Mouse (Mus musculus) duodenum, adult 2 months (tissue): Measurements from ENCODE around the gene Dbndd2. TPM values are rescaled to one million over a fixed set of nuclear protein-coding genes. Genes with fewer than 3 reads are reported as not detected.

Experiments
- polyA plus RNA-seq: library from polyadenylated mRNA; depleted of rRNA; stranded (reverse); fragments of >200 nt; gene quantifications from 2 replicates; pipeline ENCODE4 v1.2.3, GENCODE M21; 2012; ENCODE audit warnings: low replicate concordance; rRNA removed

The Dbndd2 gene
- 59.4 and 113 TPM in 2 replicates for polyA plus RNA-seq

DNA sequence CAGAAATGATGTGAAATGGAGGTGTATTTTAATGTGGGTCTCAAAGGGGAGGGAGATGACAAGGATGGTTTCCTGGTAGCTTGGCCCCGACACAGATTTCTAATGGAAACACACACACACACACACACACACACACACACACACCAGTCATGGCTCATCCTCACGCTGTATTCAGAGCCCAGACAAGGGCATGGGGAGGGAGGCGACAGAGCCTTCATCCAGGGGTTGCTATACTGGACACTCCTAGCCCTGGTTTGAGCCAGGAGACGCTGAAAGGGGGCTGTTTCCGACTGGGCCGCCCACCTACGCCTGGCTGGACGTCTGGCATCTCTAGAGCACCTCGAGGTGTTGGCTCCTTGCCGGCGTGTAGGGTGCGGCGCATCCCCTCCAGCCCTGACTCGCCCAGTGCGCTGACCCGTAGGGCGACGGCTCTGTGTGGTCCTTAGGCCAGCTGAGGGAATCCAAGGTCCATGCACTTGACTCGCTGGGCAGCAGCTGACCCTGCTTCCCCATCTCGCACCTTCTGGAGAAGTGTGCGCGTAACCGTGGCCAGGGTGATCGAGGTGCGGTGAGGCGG is at the start of gene Dbndd2:
Gene Dbndd2 (plus strand): TSS at position 426 of the 577 bp plus-strand sequence.

DNA sequence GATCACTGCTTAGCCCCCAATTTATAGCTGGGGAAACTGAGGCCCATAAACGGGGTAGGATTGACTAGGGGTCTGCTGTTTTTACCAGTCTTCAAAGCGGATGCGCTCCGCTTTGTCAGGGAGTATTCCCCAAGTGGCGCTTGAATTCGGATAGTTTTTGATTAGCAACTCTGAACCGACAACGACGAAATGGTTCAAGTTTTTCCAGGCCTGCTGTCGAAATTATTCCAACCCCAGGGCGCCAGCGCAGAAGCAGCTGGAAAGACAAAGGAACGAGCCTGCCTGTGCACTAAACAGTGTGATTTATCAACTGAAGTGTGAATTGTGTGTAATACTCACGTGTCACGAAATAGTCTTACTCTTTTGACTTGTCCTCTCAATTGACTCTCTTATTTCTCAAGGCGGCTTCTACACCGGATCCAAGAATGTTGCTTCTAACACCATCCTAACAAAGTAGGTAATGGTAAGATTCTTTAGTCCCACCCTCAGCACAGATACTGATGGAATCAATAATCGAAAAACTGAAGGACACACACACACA is 42.4 kb upstream of the Dbndd2 start, which contains the start of gene Sdc4:
Gene Sdc4 (minus strand): TSS at position 428 of the 541 bp plus-strand sequence.

DNA sequence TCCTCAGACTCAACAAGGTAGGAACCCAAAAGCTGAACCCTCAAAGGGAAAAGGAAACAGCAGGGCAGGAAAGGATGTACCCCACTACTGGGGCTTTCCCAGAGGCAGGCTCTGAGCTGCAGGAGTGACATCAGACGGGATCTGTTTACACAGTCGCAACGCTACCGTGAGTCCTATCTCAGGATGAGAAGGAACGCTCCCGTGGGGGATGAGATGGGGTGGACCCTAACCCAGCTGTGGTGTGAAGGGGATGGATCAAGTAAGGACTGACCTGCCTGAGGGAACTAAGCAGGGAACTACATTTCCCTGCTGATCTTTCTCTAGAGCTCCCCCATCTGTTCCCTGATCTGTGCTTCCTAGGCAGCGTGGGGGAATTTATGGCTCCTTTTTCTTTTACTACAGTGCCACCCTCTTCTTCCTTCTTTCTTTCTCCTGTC is 29.0 kb upstream of the Dbndd2 start, which contains the start of gene Sys1:
Gene Sys1 (plus strand): TSS at position 101 of the 437 bp plus-strand sequence.

DNA sequence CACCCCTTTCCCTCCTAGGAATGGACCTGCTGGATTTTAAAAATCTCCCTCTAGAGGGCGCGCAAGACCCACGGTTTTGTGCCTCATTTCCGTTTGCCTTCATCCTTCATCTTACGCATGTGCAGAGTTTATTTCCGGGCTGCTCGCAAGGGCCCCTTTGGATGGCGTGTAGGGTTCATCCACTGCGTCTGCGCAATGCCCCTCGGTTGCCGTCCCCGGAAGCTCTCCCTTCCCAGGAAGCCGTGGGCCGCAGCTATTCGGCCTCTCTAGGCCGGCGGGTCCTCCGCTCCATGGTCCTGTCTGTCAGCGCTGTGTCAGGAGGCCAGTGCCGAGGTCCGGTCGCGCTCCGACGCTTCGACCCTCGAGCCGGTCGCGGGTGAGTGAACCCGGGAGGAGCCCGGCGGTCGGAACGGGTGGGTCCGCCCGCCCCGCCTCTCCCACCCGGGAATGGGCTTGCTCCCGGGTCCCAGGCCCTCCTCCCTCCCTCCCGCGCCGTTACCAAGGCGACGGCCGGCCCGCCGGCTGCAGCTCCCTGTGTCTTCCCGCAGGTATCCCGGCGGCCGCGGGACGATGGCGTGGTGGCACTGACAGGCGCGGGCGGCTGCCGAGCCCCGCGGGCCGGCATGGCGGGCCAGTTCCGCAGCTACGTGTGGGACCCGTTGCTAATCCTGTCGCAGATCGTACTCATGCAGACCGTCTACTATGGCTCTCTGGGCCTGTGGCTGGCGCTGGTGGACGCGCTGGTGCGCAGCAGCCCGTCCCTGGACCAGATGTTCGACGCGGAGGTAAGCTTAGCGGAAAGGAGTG is 25.0 kb upstream of the Dbndd2 start, which contains the start of gene Gm20458:
Gene Gm20458 (plus strand): TSS at position 223 of the 807 bp plus-strand sequence.

DNA sequence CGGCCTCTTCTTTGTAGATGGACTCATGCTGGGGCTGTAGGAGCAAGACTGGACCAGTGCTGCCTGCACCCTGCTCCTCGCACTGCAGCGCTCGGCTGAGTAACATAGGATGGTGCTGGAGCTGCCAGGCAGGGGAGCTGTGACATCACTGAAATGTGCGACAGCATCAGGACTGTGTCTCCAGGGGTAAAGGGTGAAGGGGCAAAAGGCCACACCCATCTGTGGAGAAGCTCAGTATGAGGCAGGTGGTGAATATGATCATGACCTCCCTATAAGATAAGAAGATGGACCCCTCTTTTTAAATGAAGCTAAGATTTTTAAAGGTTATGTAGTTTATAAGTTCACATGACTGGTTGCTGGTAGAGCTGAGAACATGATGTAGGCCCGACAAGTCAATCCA is 12.3 kb upstream of the Dbndd2 start, which contains the start of gene Trp53tg5:
Gene Trp53tg5 (minus strand): TSS at position 101 of the 400 bp plus-strand sequence.

DNA sequence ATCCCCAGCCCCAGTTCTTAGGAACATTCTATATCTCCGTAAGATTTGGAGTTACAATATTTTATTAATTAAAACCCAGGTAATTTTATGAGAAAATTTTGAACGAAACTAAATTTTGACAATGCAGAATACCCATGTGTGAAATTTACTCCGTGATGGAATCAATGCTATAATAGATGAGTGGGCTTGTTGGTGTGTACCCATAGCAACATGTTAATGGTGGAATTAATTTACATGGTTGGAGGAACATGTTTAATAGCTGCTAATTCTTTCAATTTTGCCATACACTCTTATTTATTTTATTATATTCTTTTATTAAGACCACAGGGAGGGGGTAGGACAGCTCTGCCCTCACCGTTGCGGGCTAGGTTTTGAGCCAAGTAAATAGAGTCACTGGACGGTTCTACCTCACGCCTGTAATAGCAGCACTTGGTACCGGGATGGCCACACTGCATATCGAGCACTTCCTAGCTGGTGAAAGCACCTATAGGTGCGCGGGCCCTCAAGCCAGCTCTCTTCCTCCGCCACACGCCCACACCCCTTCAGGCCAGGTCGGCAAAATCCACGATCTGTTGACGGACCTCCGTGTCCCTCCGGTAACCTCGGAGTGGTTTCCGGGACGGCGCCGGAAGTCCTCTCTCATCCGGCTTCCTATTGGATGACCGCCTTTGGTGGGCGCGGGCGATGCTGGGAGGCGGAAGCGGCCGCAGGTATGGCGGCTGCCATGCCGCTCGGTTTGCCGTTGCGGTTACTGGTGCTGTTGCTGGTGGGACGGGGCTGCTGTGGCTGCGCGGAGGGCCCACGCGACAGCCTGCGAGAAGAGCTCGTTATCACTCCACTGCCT is 11.2 kb downstream of the Dbndd2 start, which contains the start of gene Pigt:
Gene Pigt (plus strand): TSS at position 674 of the 844 bp plus-strand sequence.

Other genes with a start within 250 kb of the Dbndd2 start
- not detected in 2 replicates for gene Svs2, start 247.6 kb upstream of the Dbndd2 start, polyA plus RNA-seq
- gene Svs3b, start 229.5 kb upstream of the Dbndd2 start, polyA plus RNA-seq = not detected in 2 replicates
- gene Svs4, start 207.6 kb upstream of the Dbndd2 start, polyA plus RNA-seq = not detected in 2 replicates
- not detected in 2 replicates for gene Svs3a, start 196.8 kb upstream of the Dbndd2 start, polyA plus RNA-seq
- gene Svs6, start 169.4 kb upstream of the Dbndd2 start, polyA plus RNA-seq = not detected in 2 replicates
- not detected in 2 replicates for gene Svs5, start 153.4 kb upstream of the Dbndd2 start, polyA plus RNA-seq
- gene Slpi, start 97.0 kb upstream of the Dbndd2 start, polyA plus RNA-seq = 9.0 and 13.9 TPM in 2 replicates
- gene Rbpjl, start 83.0 kb upstream of the Dbndd2 start, polyA plus RNA-seq = 0.17 and 70.7 TPM in 2 replicates
- 0.81 and 1.6 TPM in 2 replicates for gene Matn4, start 80.9 kb upstream of the Dbndd2 start, polyA plus RNA-seq
- gene Sdc4, start 42.2 kb upstream of the Dbndd2 start, polyA plus RNA-seq = 26.7 and 44.6 TPM in 2 replicates
- gene Sys1, start 29.1 kb upstream of the Dbndd2 start, polyA plus RNA-seq = 289 and 485 TPM in 2 replicates
- 34.5 and 97.9 TPM in 2 replicates for gene Gm20458, start 25.1 kb upstream of the Dbndd2 start, polyA plus RNA-seq
- gene Trp53tg5, start 12.4 kb upstream of the Dbndd2 start, polyA plus RNA-seq = not detected in 2 replicates
- gene Pigt, start 11.4 kb downstream of the Dbndd2 start, polyA plus RNA-seq = 196 and 283 TPM in 2 replicates
- 2.4 and 68.3 TPM in 2 replicates for gene Wfdc2, start 76.3 kb downstream of the Dbndd2 start, polyA plus RNA-seq
- gene Spint3, start 87.4 kb downstream of the Dbndd2 start, polyA plus RNA-seq = not detected in 2 replicates
- gene Wfdc6a, start 99.3 kb downstream of the Dbndd2 start, polyA plus RNA-seq = not detected in 2 replicates
- gene Eppin, start 107.5 kb downstream of the Dbndd2 start, polyA plus RNA-seq = not detected in 2 replicates
- not detected in 2 replicates for gene Wfdc6b, start 127.4 kb downstream of the Dbndd2 start, polyA plus RNA-seq
- not detected in 2 replicates for gene Wfdc8, start 127.5 kb downstream of the Dbndd2 start, polyA plus RNA-seq
- 0.16 TPM in 1 of 2 replicates, not detected in the other for gene Wfdc16, start 152.7 kb downstream of the Dbndd2 start, polyA plus RNA-seq
- 1.1 and 3.7 TPM in 2 replicates for gene Wfdc10, start 169.9 kb downstream of the Dbndd2 start, polyA plus RNA-seq
- not detected in 2 replicates for gene Wfdc9, start 170.5 kb downstream of the Dbndd2 start, polyA plus RNA-seq
- gene Wfdc11, start 188.0 kb downstream of the Dbndd2 start, polyA plus RNA-seq = not detected in 2 replicates
- 0.08 TPM in 1 of 2 replicates, not detected in the other for gene Wfdc13, start 199.0 kb downstream of the Dbndd2 start, polyA plus RNA-seq
- gene Spint4, start 212.4 kb downstream of the Dbndd2 start, polyA plus RNA-seq = not detected in 2 replicates
- gene Spint5, start 229.2 kb downstream of the Dbndd2 start, polyA plus RNA-seq = not detected in 2 replicates